Mouse (Mus musculus) heart, adult 2 months (tissue): ENCODE data around the gene Fam78b.

ENCODE experiments used
- CTCF ChIP-seq: fragments of 200-600 bp; IDR thresholded peaks from 2 replicates; pipeline ENCODE4 v1.8.1; 2022; ENCODE audit warnings: antibody characterized with exemption, mild to moderate bottlenecking, moderate library complexity
- EP300 ChIP-seq: fragments of 200-500 bp; IDR thresholded peaks from 2 replicates; pipeline ENCODE4 v1.6.1; 2011; ENCODE audit warnings: low read depth, low read length, control low read depth; ENCODE audit not compliant: insufficient read depth
- POLR2A ChIP-seq: fragments of 200-500 bp; IDR thresholded peaks from 2 replicates; pipeline ENCODE4 v1.6.1; 2011; ENCODE audit warnings: mild to moderate bottlenecking, low read depth, low read length, control low read depth; ENCODE audit not compliant: insufficient read depth

GRCm38 (mm10) chr1:167125870-167126269 is 124.7 kb downstream of the Fam78b start:
- no peak for TF ChIP-seq CTCF
- no peak for TF ChIP-seq POLR2A
- TF ChIP-seq EP300 = no peak
